Mouse (Mus musculus) liver, embryonic 14.5 days (tissue): ENCODE results near the gene Rhebl1.

Experiments
- CTCF ChIP-seq: IDR thresholded peaks from 2 replicates; pipeline ENCODE4 v1.5.1; 2016; ENCODE audit warnings: antibody characterized with exemption, low read depth, control low read depth
- EP300 ChIP-seq: IDR thresholded peaks from 2 replicates; pipeline ENCODE4 v1.6.1; 2016; ENCODE audit warnings: antibody characterized with exemption, low read depth

- no peak for TF ChIP-seq EP300
- no peak for TF ChIP-seq CTCF
Observed at GRCm38 (mm10) chr15:98849956-98850600, 44.3 kb downstream of the Rhebl1 start.
